Mouse (Mus musculus) megakaryocyte, embryonic 14.5 days (primary cell): ENCODE data around the gene Ccdc87. TPM values are rescaled to one million over a fixed set of nuclear protein-coding genes. Genes with fewer than 3 reads are reported as not detected.
"Not testable (repeated sequence)": the region's sequence is repeated elsewhere in the genome, so short reads cannot be mapped to it uniquely, and the experiment has no call there.

Experiments
- H3K27me3 ChIP-seq: replicated peaks from 2 replicates; pipeline ENCODE3; 2012; ENCODE audit warnings: inconsistent platforms
- H3K36me3 ChIP-seq: replicated peaks from 2 replicates; pipeline ENCODE3; 2012; ENCODE audit warnings: low read length, inconsistent platforms, mixed read lengths
- H3K4me1 ChIP-seq: 2 replicates; pipeline ENCODE4 v1.6.1; 2012; ENCODE audit warnings: inconsistent platforms
- H3K4me3 ChIP-seq: replicated peaks from 2 replicates; pipeline ENCODE3; 2012; ENCODE audit warnings: moderate library complexity, mild to moderate bottlenecking, inconsistent platforms
- H3K9me3 ChIP-seq: 2 replicates; pipeline ENCODE4 v1.6.1; 2012; ENCODE audit warnings: inconsistent platforms
- FLI1 ChIP-seq: IDR thresholded peaks from 2 replicates; pipeline ENCODE4 v1.6.1; 2012; ENCODE audit warnings: low read length, inconsistent platforms, mixed read lengths
- GATA1 ChIP-seq: IDR thresholded peaks from 3 replicates; pipeline ENCODE4 v1.6.1; 2012; ENCODE audit warnings: mixed read lengths, low read length, inconsistent platforms, borderline replicate concordance
- polyA plus RNA-seq: library from polyadenylated mRNA; stranded (reverse); fragments of >175 nt; gene quantifications from 2 replicates; pipeline ENCODE4 v1.2.3, GENCODE M21; 2012; ENCODE audit warnings: low replicate concordance; ENCODE audit not compliant: insufficient read depth

The Ccdc87 gene
- polyA plus RNA-seq, 1 experiment: not detected

GRCm38 (mm10) chr19:4811063-4811908 lies 27.9 kb upstream of the Ccdc87 start, which contains the start of the genes Gm21992 and Rbm14:
Gene Gm21992, minus strand, starts transcription at chr19:4811612.
Gene Rbm14, minus strand, starts transcription at chr19:4811634.
- H3K36me3 ChIP-seq: peaks cover 4% of the 10 kb centered on the region
- peaks cover 37% of the 10 kb centered on the region for H3K4me1 ChIP-seq
- TF ChIP-seq FLI1 (no peak), GATA1 (no peak)
- peak within 1 kb of the TSS; percentile 99 for H3K4me3 ChIP-seq
- no peaks in the 10 kb centered on the region for H3K27me3 ChIP-seq
- H3K9me3 ChIP-seq: peaks cover 10% of the 10 kb centered on the region

- H3K4me1 ChIP-seq: peaks cover 33% of the 10 kb centered on the region
- peaks cover 10% of the 10 kb centered on the region for H3K9me3 ChIP-seq
- no peak for TF ChIP-seq FLI1
- TF ChIP-seq GATA1: no peak
- no peaks in the 10 kb centered on the region for H3K27me3 ChIP-seq
- H3K36me3 ChIP-seq: peaks cover 4% of the 10 kb centered on the region
- H3K4me3 ChIP-seq: peak overlapping the region; percentile 99
Observed at GRCm38 (mm10) chr19:4811909-4812242, 27.3 kb upstream of the Ccdc87 start.

GRCm38 (mm10) chr19:4812334-4812949 lies 26.7 kb upstream of the Ccdc87 start:
- not testable (repeated sequence) for H3K27me3 ChIP-seq, H3K9me3 ChIP-seq, H3K36me3 ChIP-seq
- peaks cover 28% of the 10 kb centered on the region for H3K4me1 ChIP-seq
- H3K4me3 ChIP-seq: peak overlapping the region; percentile 99

GRCm38 (mm10) chr19:4813015-4813414 lies 26.2 kb upstream of the Ccdc87 start:
- Histone ChIP-seq H3K4me1 (peaks cover 22% of the 10 kb centered on the region), H3K36me3 (peaks cover 2% of the 10 kb centered on the region), H3K4me3 (no peak overlapping the region), H3K9me3 (peaks cover 10% of the 10 kb centered on the region), H3K27me3 (no peaks in the 10 kb centered on the region)
- TF ChIP-seq GATA1: no peak
- TF ChIP-seq FLI1: no peak

- Histone ChIP-seq H3K4me1 (peaks cover 1% of the 10 kb centered on the region; the same call in 1 of the 2 replicates), H3K27me3 (no peaks in the 10 kb centered on the region), H3K36me3 (no peaks in the 10 kb centered on the region), H3K9me3 (peaks cover 10% of the 10 kb centered on the region), H3K4me3 (no peak overlapping the region)
- no peak for TF ChIP-seq FLI1
Observed at GRCm38 (mm10) chr19:4817182-4817835, 21.9 kb upstream of the Ccdc87 start.

- Histone ChIP-seq H3K36me3 (peaks cover 16% of the 10 kb centered on the region), H3K4me3 (no peak overlapping the region), H3K27me3 (no peaks in the 10 kb centered on the region), H3K4me1 (no peaks in the 10 kb centered on the region), H3K9me3 (peaks cover 4% of the 10 kb centered on the region)
- TF ChIP-seq FLI1 (no peak), GATA1 (no peak)
Observed at GRCm38 (mm10) chr19:4820678-4821303, 18.4 kb upstream of the Ccdc87 start.

- H3K27me3 ChIP-seq: no peaks in the 10 kb centered on the region
- H3K4me1 ChIP-seq: peaks cover 12% of the 10 kb centered on the region
- peaks cover 84% of the 10 kb centered on the region for H3K36me3 ChIP-seq
- no peak for TF ChIP-seq GATA1
- TF ChIP-seq FLI1: no peak
- 0 out of 2 replicates have a peak, but pooled peaks cover 1% of the 10 kb centered on the region for H3K9me3 ChIP-seq
- no peak overlapping the region for H3K4me3 ChIP-seq
Observed at GRCm38 (mm10) chr19:4828444-4829114, 10.6 kb upstream of the Ccdc87 start.

GRCm38 (mm10) chr19:4829156-4829555 lies 10.0 kb upstream of the Ccdc87 start:
- H3K4me1 ChIP-seq: peaks cover 12% of the 10 kb centered on the region
- peaks cover 89% of the 10 kb centered on the region for H3K36me3 ChIP-seq
- H3K27me3 ChIP-seq: no peaks in the 10 kb centered on the region
- no peaks in the 10 kb centered on the region for H3K9me3 ChIP-seq
- TF ChIP-seq FLI1: no peak
- no peak for TF ChIP-seq GATA1
- H3K4me3 ChIP-seq: no peak overlapping the region

- Histone ChIP-seq H3K9me3 (no peaks in the 10 kb centered on the region), H3K4me3 (no peak overlapping the region), H3K27me3 (no peaks in the 10 kb centered on the region), H3K4me1 (peaks cover 29% of the 10 kb centered on the region), H3K36me3 (peaks cover 81% of the 10 kb centered on the region)
- TF ChIP-seq GATA1 (no peak), FLI1 (no peak)
Observed at GRCm38 (mm10) chr19:4833977-4834376, 5.2 kb upstream of the Ccdc87 start.
